Mouse (Mus musculus): ENCODE data around the gene Rnf43.

Rnf43 gene

GRCm38 (mm10) chr11:87662407-87662806, at the start of gene Rnf43:
Gene Rnf43 (plus strand): TSS chr11:87662722.
- DNase-seq (ENCODE audit: low read depth): peak; percentile 48

GRCm38 (mm10) chr11:87613972-87614371, 48.5 kb upstream of the Rnf43 start:
- DNase-seq (ENCODE audit: low read depth): no peak

DNA sequence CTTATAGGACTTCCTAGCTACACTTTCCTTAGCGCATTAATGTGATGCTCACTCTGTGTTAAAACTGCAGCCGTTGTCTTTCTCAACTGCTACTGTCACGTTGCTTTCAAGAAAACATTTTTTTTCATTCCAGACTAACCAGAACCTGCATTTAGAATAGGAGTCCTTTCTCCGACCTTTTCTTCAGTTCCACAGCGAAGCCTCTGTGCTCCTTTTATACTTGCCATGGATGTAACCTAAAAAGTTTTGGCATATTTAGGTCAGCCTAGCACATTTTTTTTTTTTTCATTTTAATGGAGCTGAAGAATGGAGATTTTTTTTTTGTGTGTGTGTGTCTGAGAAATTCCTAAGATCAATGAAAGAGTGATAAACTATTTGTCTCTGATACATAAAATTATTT, 47.0 kb upstream of the Rnf43 start:
- DNase-seq (ENCODE audit: low read depth): no peak

DNA sequence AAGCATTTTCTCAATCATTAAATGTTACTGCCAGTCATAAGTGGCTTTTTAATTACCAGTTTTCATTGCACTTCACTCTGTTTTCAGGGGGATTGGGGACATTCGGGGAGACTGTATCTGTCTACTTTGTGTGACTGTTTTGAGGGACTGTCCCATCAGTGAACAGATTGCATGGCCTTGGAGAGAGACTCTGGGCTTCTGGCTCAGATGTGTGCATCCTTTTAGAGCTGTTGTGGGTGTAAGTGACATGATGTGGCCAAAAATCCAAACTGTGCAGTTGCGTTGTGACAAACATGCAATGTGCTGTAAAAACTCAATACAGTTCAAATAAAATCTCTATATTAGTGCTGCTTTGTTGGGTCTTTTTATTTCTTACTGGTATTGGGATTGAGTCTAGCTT, 46.6 kb upstream of the Rnf43 start:
- DNase-seq (ENCODE audit: low read depth): no peak

DNA sequence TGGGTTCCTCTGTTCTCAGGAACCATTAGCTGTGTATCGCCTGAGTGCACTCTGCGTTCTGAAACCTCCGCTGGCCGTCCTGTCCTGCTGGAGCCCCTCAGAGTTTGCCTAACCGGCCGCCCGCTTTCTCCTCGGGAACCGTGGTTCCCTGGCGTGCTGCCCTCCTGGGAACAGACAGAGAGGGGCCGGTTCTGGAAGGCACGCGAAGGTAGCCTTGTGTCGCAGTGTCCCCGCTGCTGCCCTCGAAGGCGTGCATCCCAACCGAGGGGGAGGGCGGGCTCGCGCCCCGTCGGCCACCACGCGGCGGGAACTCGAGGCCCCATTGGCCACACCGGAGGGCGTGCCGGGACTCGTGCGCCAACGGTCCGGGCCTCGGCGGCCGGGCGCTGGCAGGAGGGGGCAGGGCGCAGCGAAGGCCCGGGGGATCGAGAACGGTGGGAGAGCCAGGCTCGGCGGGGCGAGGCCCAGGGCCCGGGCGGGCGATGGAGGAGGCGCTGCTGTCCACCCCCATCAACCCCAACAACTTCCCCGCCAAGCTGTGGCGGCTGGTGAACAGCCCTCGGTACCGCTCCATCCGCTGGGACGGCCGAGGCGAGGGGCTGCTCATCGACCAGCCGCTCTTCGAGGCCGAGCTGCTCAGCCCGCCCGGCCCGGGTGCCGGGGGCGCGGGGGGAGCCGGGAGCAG, 45.6 kb upstream of the Rnf43 start, which contains the start of gene Hsf5:
TSS of gene Hsf5 (plus strand) at position 375 of the 685 bp plus-strand sequence.
- no peak for DNase-seq (ENCODE audit: low read depth)

GRCm38 (mm10) chr11:87617606-87618005, 44.9 kb upstream of the Rnf43 start:
- no peak for DNase-seq (ENCODE audit: low read depth)

- no peak for DNase-seq (ENCODE audit: low read depth)
Measured at GRCm38 (mm10) chr11:87623160-87623559, 39.4 kb upstream of the Rnf43 start.

DNA sequence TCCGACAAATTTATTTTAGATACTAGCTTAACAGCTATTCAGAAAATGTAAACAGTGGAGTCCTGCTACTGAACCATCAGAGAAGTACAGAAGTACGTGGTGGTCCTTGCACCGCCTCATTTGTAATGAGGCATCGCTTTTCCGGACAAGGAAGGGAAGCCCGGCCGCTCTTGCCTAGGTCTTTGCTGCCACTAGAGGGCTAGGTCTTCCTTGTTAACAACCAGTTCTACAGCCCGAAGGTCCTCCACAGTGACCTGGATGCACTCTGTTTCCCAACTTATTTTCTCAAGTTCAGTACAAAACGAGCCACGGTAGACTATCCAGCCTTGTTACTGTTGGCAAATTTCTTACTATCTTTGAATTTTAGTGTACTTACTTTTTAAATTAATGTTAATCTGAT, 32.7 kb upstream of the Rnf43 start:
- no peak for DNase-seq (ENCODE audit: low read depth)

DNA sequence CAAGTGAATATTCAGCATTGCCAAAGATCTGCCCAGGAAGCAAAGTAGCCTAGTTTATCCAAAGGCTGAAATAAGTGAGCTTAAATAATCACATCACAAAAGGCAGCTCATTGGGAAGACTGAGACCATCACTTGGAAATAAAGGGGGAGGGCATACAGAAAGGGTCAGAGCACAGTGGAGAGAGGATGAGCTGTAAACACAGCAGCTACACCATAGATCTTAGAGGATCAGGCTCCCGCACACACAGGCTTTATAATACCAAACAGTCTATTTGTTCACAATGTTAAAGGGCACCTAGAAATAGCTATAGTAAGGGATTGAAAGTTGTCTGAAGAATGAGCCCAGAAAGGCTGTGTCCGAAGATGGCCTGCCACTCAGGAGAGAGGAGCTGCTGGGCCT, 23.7 kb upstream of the Rnf43 start:
- DNase-seq (ENCODE audit: low read depth): no peak

DNA sequence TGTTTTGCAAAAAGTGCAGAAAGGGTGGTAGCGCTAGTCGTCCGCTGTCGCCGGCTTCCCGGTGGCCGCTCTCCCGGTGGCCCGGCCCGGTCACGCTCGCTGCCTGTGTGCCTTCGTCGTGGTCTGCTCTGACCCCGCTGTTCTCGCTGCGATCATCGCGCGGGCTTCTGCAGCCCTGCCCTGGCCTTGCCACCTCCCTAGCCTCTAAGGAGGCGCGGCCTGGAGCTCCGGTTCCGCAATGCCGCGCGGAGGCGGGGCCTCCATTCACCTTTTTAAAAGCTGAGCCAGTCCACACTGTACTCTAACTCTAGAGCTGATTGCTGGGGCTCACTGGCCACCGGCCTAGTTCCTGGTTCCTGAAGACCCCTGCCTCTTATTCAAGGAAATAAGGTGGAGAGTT, 23.3 kb upstream of the Rnf43 start:
- DNase-seq (ENCODE audit: low read depth): no peak

- no peak for DNase-seq (ENCODE audit: low read depth)
Measured at GRCm38 (mm10) chr11:87642865-87643264, 19.7 kb upstream of the Rnf43 start.

- no peak for DNase-seq (ENCODE audit: low read depth)
Measured at GRCm38 (mm10) chr11:87654693-87655092, 7.8 kb upstream of the Rnf43 start.

DNA sequence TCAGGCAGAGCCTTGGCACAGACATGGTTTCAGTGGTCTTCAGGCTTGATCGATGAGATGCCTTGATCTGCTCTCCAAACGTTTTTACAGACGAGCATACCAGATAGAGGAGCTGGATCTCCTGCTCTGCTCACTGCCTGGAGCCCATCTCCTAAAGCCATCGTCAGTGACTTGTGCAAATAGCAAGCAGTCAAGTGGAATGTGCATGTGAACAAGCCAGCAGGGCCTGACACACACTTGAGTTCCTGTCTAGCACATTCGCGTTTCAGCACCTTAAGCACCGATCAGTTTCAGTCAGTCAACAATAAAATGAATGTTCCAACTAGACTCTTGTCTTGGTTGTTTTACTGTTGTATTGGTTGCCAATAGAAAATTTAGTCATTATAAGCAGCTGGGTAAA, 3.3 kb upstream of the Rnf43 start:
- DNase-seq (ENCODE audit: low read depth): no peak

DNA sequence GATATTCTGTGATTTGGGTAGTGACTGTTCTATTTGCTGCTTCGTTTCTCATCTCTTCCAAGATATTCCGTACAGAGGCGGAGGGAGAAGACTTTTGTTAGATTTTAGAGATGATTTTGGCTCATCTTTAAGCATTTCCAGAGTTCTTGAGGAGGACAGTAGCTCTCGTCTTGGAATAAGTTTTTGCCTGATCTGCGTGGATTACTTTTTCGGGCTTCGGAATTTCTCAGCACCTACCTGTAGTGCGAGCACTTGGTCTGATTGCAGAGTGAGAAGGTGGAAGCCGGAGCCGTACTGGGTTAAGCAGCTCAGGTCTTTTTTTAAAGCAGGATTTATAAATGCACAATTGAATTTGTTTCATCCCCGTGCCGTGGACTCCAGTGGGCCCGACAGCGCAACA, 300 bp downstream of the Rnf43 start:
- no peak for DNase-seq (ENCODE audit: low read depth)

DNA sequence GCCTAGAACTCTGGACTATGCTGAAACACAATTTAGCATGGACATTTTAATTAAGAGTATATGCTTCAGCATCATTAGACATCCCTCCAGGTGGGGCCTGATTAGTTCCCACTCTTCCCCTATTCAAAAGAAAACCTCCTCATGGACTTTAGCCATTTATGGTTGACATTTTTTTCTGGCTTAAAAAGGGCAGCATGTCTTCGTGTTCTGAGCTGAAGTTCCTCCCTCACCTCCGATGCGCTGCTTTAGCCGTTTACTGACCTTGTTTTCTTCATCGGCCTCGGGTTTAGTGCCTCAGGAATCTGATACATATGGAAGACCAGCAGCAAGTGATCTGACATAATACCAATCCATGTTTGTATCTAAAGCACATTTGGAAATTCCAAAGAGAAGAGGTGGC, 1.4 kb downstream of the Rnf43 start:
- DNase-seq (ENCODE audit: low read depth): no peak

DNA sequence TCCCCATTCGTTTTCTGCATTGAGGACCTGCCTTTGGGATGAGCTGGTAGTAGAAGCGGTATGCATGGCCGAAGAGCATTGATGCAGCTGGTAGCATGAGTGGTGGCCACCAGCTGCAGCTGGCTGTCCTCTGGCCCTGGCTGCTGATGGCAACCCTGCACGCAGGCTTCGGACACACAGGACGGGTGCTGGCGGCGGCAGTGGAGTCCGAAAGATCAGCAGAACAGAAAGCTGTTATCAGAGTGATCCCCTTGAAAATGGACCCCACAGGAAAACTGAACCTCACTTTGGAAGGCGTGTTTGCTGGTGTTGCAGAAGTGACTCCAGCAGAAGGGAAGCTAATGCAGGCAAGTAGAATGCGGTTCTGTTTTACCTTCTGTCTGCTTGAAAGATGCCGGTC, 2.0 kb downstream of the Rnf43 start:
- no peak for DNase-seq (ENCODE audit: low read depth)

GRCm38 (mm10) chr11:87665224-87665623, 2.7 kb downstream of the Rnf43 start:
- DNase-seq (ENCODE audit: low read depth): no peak

DNA sequence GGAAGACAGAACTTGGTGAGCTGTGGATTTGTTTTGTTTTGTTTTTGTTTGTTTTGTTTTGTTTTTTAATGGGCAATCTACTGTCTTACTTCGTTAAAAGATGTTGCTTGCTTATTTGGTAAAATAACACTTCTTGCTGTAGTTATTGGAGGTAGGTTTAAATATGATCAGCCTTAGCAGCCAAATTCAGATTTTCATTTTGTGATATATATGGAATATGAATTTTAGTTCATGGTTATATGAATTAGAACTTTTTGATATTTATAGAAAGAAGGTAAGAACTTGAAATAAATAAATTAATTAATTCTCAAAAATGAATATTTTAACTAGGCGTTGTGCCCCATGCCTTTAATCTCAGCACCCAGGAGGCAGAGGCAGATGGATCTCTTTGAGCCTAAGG, 3.1 kb downstream of the Rnf43 start:
- no peak for DNase-seq (ENCODE audit: low read depth)

GRCm38 (mm10) chr11:87666256-87667035, 3.9 kb downstream of the Rnf43 start:
- no peak for DNase-seq (ENCODE audit: low read depth)

DNA sequence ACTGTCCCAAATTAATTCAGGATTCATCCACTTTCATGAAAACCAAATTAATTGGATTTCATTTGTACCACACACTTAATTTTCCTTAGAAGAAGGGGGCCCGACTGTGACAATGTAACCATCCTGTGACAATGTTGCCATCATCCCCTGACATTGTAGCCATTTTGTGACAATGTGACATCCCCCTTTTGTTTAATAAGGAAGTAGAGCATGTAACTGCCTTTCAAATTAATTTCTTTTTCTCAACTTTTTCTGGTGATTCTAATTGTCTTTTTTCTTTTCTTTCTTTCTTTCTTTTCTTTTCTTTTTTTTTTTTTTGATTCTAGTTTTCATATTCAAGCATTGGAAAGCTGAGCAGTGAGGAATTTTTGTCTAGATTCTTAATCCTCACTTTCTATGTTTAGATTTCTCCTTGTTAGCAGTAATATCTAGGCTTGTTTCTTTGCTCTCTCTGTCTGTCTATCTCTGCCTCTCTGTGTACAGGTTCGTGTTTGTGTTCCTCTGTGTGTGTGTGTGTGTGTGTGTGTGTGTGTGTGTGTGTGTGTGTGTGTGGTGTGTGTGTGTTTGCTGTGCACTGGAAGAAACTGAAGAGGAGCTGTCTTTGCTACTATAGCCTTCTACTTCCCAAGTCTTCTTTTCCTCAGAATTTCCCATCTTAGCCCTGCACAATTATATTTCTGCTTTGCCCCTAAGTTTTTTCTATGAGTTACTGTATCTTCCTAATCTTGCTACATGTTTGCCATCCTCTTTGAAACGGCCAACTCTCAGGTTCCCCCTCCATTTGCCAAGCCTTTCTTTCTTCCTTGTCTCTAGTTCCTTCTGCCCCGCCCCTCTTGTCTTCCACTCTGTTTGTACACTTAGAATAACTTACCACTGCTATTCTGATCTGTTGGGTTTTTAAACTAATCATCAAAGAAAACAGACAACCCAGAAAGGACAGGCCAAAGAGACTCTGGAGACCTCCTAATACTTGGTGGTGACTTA, 4.9 kb downstream of the Rnf43 start:
- DNase-seq (ENCODE audit: low read depth): no peak

GRCm38 (mm10) chr11:87673282-87673681, 10.8 kb downstream of the Rnf43 start:
- no peak for DNase-seq (ENCODE audit: low read depth)

DNA sequence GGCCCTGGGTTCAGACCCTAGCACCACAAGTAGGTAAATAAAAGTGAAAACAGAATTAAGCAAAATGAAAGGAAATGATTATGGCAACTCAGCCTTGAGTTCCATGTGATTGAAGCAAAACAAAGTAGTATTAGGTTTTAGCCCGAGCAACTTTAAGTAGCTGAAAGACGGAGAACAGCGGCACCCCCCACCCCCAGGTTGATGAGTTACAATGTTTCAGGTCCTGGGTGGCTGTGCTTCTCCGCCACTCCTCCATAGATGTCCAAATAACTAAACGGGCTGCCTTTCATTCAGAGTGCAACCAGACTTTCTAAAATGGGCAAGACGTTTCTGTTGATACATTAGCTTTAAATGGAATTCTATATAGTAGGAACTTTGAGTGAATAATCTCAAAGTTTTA, 13.1 kb downstream of the Rnf43 start:
- DNase-seq (ENCODE audit: low read depth): no peak

All from fibroblast of lung, adult 2 months (primary cell).